Mouse (Mus musculus) lung, postnatal 0 days (tissue): Measurements from ENCODE around the gene Safb2.

Source experiments
- CTCF ChIP-seq: IDR thresholded peaks from 2 replicates; pipeline ENCODE4 v1.5.1; 2016; ENCODE audit warnings: antibody characterized with exemption, mild to moderate bottlenecking
- EP300 ChIP-seq: IDR thresholded peaks from 2 replicates; pipeline ENCODE4 v1.6.1; 2016; ENCODE audit warnings: antibody characterized with exemption, mild to moderate bottlenecking, control low read depth

- TF ChIP-seq CTCF, result no peak
- no peak for TF ChIP-seq EP300
Measured at GRCm38 (mm10) chr17:56548605-56549105, 35.7 kb downstream of the Safb2 start.
